Mouse (Mus musculus) MEL (cell line): ENCODE results near the gene Olfr678.
"Not testable (repeated sequence)": the region's sequence is repeated elsewhere in the genome, so short reads cannot be mapped to it uniquely, and the experiment has no call there.

Experiments
- CTCF ChIP-seq, 3 experiments: IDR thresholded peaks in 2 of 3; conservative IDR thresholded peaks in 1 of 3; 2 replicates each; pipeline ENCODE4 v1.5.1; 2011 to 2012; ENCODE audit warnings: low read length in 3 of 3, low read depth in 2 of 3, mild to moderate bottlenecking in 2 of 3, improper control_type of control experiment in 1 of 3, inconsistent platforms in 1 of 3, mixed read lengths in 1 of 3, moderate library complexity in 1 of 3; ENCODE audit not compliant: control insufficient read depth in 1 of 3, insufficient read depth in 1 of 3, poor library complexity in 1 of 3, severe bottlenecking in 1 of 3
- TCF12 ChIP-seq: IDR thresholded peaks from 2 replicates; pipeline ENCODE4 v1.6.1; 2014; ENCODE audit warnings: low read depth, mild to moderate bottlenecking, inconsistent platforms, low read length, improper control_type of control experiment, moderate library complexity

DNA sequence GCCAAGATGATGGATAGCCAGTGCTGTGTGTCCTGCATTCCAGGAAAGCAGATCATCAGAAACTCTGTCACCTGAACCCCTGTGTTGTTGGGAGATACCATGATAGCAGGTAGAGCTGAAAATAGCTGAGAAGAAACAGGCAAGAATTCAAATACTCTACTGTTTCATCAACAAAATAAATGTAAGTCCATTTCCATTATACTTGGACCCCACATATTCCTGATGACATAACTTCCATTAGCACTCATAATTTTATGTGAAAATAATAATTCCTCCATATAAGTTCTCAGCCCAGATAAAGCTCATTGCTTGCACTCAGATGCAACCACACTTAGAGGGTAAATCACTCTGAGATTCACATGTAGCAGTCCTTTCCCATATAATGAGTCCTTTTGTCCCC lies 28.4 kb downstream of the Olfr678 start, which contains the start of gene Olfr680-ps1:
- not testable (repeated sequence) for TF ChIP-seq TCF12; CTCF (IDR thresholded peaks at IDR 0.05 in 2 of 3, conservative IDR thresholded peaks at IDR 0.05 in 1 of 3; ENCODE audit: control insufficient read depth in 1 of 3, insufficient read depth in 1 of 3, low read depth in 2 of 3, low read length in 3 of 3, poor library complexity in 1 of 3, severe bottlenecking in 1 of 3)
